Mouse (Mus musculus) gastrocnemius, postnatal 25 days (tissue): ENCODE data around the gene Trip11. TPM values are rescaled to one million over a fixed set of nuclear protein-coding genes. Genes with fewer than 3 reads are reported as not detected.
A peak's percentile ranks its signal among the peaks of the same experiment; 100 is the strongest.

Source experiments
- DNase-seq: peaks from one replicate; pipeline ENCODE4 v3.0.0; 2022
- total RNA-seq, 2 experiments: library from RNA; stranded (reverse); gene quantifications; 1 replicate in 1 of 2; 2 replicates in 1 of 2; pipeline ENCODE4 v1.2.3; 2021

The Trip11 gene
- total RNA-seq, 2 experiments from 2014 or later, result 22.0 to 22.4 TPM

- no peak for DNase-seq
Observed at GRCm38 (mm10) chr12:101821596-101821995, 91.5 kb downstream of the Trip11 start.

- DNase-seq, result no peak
Observed at GRCm38 (mm10) chr12:101819570-101819969, 93.5 kb downstream of the Trip11 start.

- DNase-seq, result peak; percentile 66
Observed at GRCm38 (mm10) chr12:101818608-101819370, 94.3 kb downstream of the Trip11 start, which contains the start of gene Fbln5. Gene Fbln5, minus strand, starts transcription at chr12:101819055.

- no peak for DNase-seq
Observed at GRCm38 (mm10) chr12:101818246-101818607, 94.8 kb downstream of the Trip11 start.

- no peak for DNase-seq
Observed at GRCm38 (mm10) chr12:101816810-101817209, 96.3 kb downstream of the Trip11 start.

GRCm38 (mm10) chr12:101815796-101816195 is 97.3 kb downstream of the Trip11 start:
- no peak for DNase-seq

GRCm38 (mm10) chr12:101814423-101814822 is 98.6 kb downstream of the Trip11 start:
- DNase-seq, result no peak

- DNase-seq, result no peak
Observed at GRCm38 (mm10) chr12:101811181-101811580, 101.9 kb downstream of the Trip11 start.

- DNase-seq, result peak; percentile 62
Observed at GRCm38 (mm10) chr12:101810515-101810914, 102.6 kb downstream of the Trip11 start.

GRCm38 (mm10) chr12:101807400-101807799 is 105.7 kb downstream of the Trip11 start:
- DNase-seq, result peak; percentile 31

- DNase-seq, result no peak
Observed at GRCm38 (mm10) chr12:101802445-101802844, 110.6 kb downstream of the Trip11 start.

- no peak for DNase-seq
Observed at GRCm38 (mm10) chr12:101801744-101802143, 111.3 kb downstream of the Trip11 start.

GRCm38 (mm10) chr12:101801051-101801450 is 112.0 kb downstream of the Trip11 start:
- DNase-seq, result no peak

- DNase-seq, result no peak
Observed at GRCm38 (mm10) chr12:101798189-101798922, 114.7 kb downstream of the Trip11 start.

- DNase-seq, result peak; percentile 56
Observed at GRCm38 (mm10) chr12:101794458-101794857, 118.6 kb downstream of the Trip11 start.

GRCm38 (mm10) chr12:101793221-101793621 is 119.8 kb downstream of the Trip11 start:
- no peak for DNase-seq

GRCm38 (mm10) chr12:101792684-101793083 is 120.4 kb downstream of the Trip11 start:
- no peak for DNase-seq

- DNase-seq, result no peak
Observed at GRCm38 (mm10) chr12:101789767-101790166, 123.3 kb downstream of the Trip11 start.

GRCm38 (mm10) chr12:101789250-101789649 is 123.8 kb downstream of the Trip11 start:
- DNase-seq, result no peak
